Mouse (Mus musculus): Measurements from ENCODE around the gene Tjp2.

- TF ChIP-seq POLR2A (IDR thresholded peaks at IDR 0.05; ENCODE audit: control insufficient read depth, extremely low read depth, insufficient read depth, low read length, poor library complexity) (no peak), CTCF (IDR thresholded peaks at IDR 0.05; ENCODE audit: borderline replicate concordance, control insufficient read depth, extremely low read depth, insufficient read depth, low read length, poor library complexity) (no peak)
These were observed 3.4 kb downstream of the Tjp2 start for GRCm38 (mm10) chr19:24221455-24221854.

All from thymus, adult 2 months (tissue).